Mouse (Mus musculus): Measurements from ENCODE around the gene Gm21256. TPM values are rescaled to one million over a fixed set of nuclear protein-coding genes. Genes with fewer than 3 reads are reported as not detected.

Gm21256 gene
- polyA plus RNA-seq (2012; rRNA removed; ENCODE audit: low replicate concordance) = not detected in 2 replicates

GRCm38 (mm10) chrY:47450660-47451059 lies at the start of gene Gm21256:
Gene Gm21256 (plus strand): TSS chrY:47450960.

Other genes starting within 250 kb of the Gm21256 start
- not detected in 2 replicates for gene Gm21170, start 240.1 kb downstream of the Gm21256 start, polyA plus RNA-seq (2012; rRNA removed; ENCODE audit: low replicate concordance)

Measured in subcutaneous adipose tissue, adult 2 months (tissue).